Comparison of ENCODE assay signal across 22 mouse cellular contexts in the genomic region with DNA sequence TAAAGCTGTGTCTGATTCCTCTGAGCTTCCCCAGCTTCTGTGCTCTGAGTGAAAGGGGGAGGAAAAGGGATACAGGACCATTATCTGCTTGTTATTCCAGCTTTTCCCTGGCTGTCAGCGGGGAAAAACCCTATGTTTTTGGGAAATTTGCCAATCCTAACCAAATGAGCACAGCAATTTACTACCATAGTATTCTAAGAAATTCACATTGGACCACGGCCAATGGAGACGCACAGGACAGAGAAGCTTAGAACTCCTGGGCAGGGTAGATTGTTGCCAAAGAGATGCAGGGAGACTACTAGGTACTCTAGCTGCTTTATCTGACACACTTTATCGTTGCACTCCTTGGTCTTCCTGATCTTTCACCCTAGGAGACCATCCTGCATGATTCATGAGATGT.
DNase-seq lines count a peak whose midpoint lies in the region; ATAC-seq and TF ChIP-seq lines count a peak whose summit lies in the region.
"Had no signal": no experiment of that assay in that cellular context is flagged by ENCODE, and none has a peak within 500 bp of the region (broad histone marks: within the 10 kb centered on the region; RNA-seq: fewer than 3 reads in every experiment).

No protein-coding gene starts in this region.

- no peak overlapping the region for H3K4me2 ChIP-seq in forebrain, embryonic 14.5 days (ENCODE audit: low read length)
- H3K4me2 ChIP-seq in forebrain, embryonic 12.5 days: no peak overlapping the region
- no peak overlapping the region for H3K4me2 ChIP-seq in hindbrain, postnatal 0 days (ENCODE audit: low read depth, low read length)
- no peak overlapping the region for H3K4me2 ChIP-seq in hindbrain, embryonic 12.5 days (replicated peaks)
- no peak overlapping the region for H3K4me2 ChIP-seq in midbrain, embryonic 16.5 days (ENCODE audit: low read length)
- no peak overlapping the region for H3K4me2 ChIP-seq in midbrain, embryonic 13.5 days (replicated peaks)
- H3K4me2 ChIP-seq: heart, embryonic 13.5 days; limb, embryonic 15.5 days; lung, embryonic 15.5 days; midbrain, embryonic 12.5 days; stomach, embryonic 15.5 days had no signal

- peaks cover 8% of the 10 kb centered on the region; the same call in 1 of the 2 replicates for H3K4me1 ChIP-seq in forebrain, embryonic 14.5 days (ENCODE audit: control insufficient read depth, insufficient read depth, low read length)
- no peaks in the 10 kb centered on the region for H3K4me1 ChIP-seq in forebrain, embryonic 12.5 days
- H3K4me1 ChIP-seq in hindbrain, postnatal 0 days (ENCODE audit: insufficient read depth, low read length): no peaks in the 10 kb centered on the region
- no peaks in the 10 kb centered on the region for H3K4me1 ChIP-seq in hindbrain, embryonic 12.5 days
- no peaks in the 10 kb centered on the region for H3K4me1 ChIP-seq in midbrain, embryonic 16.5 days (ENCODE audit: control insufficient read depth, insufficient read depth, low read length)
- no peaks in the 10 kb centered on the region for H3K4me1 ChIP-seq in midbrain, embryonic 13.5 days (replicated peaks)
- H3K4me1 ChIP-seq: heart, embryonic 13.5 days; hindbrain, embryonic 10.5 days; limb, embryonic 15.5 days; lung, embryonic 15.5 days; midbrain, embryonic 12.5 days; stomach, embryonic 15.5 days had no signal

- WGBS in forebrain, embryonic 14.5 days: 27% methylated on average over 4 of the region's 4 CpGs
- WGBS in forebrain, embryonic 12.5 days: 75% methylated on average over 4 of the region's 4 CpGs
- 31% methylated on average over 4 of the region's 4 CpGs for WGBS in hindbrain, postnatal 0 days
- 72% methylated on average over 4 of the region's 4 CpGs for WGBS in hindbrain, embryonic 12.5 days
- WGBS in midbrain, embryonic 16.5 days: 66% methylated on average over 4 of the region's 4 CpGs
- 89% methylated on average over 4 of the region's 4 CpGs for WGBS in midbrain, embryonic 13.5 days

- H3K36me3 ChIP-seq in forebrain, embryonic 14.5 days (ENCODE audit: control insufficient read depth, insufficient read depth, low read length): no peaks in the 10 kb centered on the region
- no peaks in the 10 kb centered on the region for H3K36me3 ChIP-seq in forebrain, embryonic 12.5 days (replicated peaks)
- H3K36me3 ChIP-seq in hindbrain, postnatal 0 days (ENCODE audit: insufficient read depth, low read length): no peaks in the 10 kb centered on the region
- no peaks in the 10 kb centered on the region for H3K36me3 ChIP-seq in hindbrain, embryonic 12.5 days
- H3K36me3 ChIP-seq in midbrain, embryonic 16.5 days (ENCODE audit: control insufficient read depth, insufficient read depth, low read length): no peaks in the 10 kb centered on the region
- no peaks in the 10 kb centered on the region for H3K36me3 ChIP-seq in midbrain, embryonic 13.5 days
- H3K36me3 ChIP-seq: heart, embryonic 13.5 days; hindbrain, embryonic 10.5 days; limb, embryonic 15.5 days; lung, embryonic 15.5 days; midbrain, embryonic 12.5 days; stomach, embryonic 15.5 days had no signal

- no peaks in the 10 kb centered on the region for H3K9me3 ChIP-seq in forebrain, embryonic 14.5 days (replicated peaks; ENCODE audit: control insufficient read depth, low read length)
- no peaks in the 10 kb centered on the region for H3K9me3 ChIP-seq in forebrain, embryonic 12.5 days
- no peaks in the 10 kb centered on the region for H3K9me3 ChIP-seq in hindbrain, postnatal 0 days (ENCODE audit: low read length)
- no peaks in the 10 kb centered on the region for H3K9me3 ChIP-seq in hindbrain, embryonic 12.5 days (replicated peaks)
- no peaks in the 10 kb centered on the region for H3K9me3 ChIP-seq in midbrain, embryonic 16.5 days (replicated peaks; ENCODE audit: control insufficient read depth, low read length, poor library complexity, severe bottlenecking)
- H3K9me3 ChIP-seq in midbrain, embryonic 13.5 days: no peaks in the 10 kb centered on the region
- H3K9me3 ChIP-seq: heart, embryonic 13.5 days; hindbrain, embryonic 10.5 days; limb, embryonic 15.5 days; lung, embryonic 15.5 days; midbrain, embryonic 12.5 days; stomach, embryonic 15.5 days had no signal

- peak; percentile 83 for DNase-seq in forebrain, embryonic 14.5 days (ENCODE audit: low spot score)
- peak; percentile 35 for DNase-seq in hindbrain, postnatal 0 days (ENCODE audit: low spot score)
- DNase-seq in liver: no peak
- DNase-seq: adrenal gland, postnatal 10 days; cerebellum, adult 11-12 months; gastrocnemius, adult 2 months; heart, postnatal 14 days; kidney, adult 18-20 months; kidney, postnatal 4 days; right cerebral cortex, postnatal 25 days had no signal

- H3K4me3 ChIP-seq in forebrain, embryonic 14.5 days (ENCODE audit: low read depth, low read length): no peak overlapping the region
- no peak overlapping the region for H3K4me3 ChIP-seq in forebrain, embryonic 12.5 days (replicated peaks)
- no peak overlapping the region for H3K4me3 ChIP-seq in hindbrain, postnatal 0 days (ENCODE audit: low read length)
- no peak overlapping the region for H3K4me3 ChIP-seq in hindbrain, embryonic 12.5 days
- no peak overlapping the region for H3K4me3 ChIP-seq in midbrain, embryonic 16.5 days (ENCODE audit: low read depth, low read length)
- H3K4me3 ChIP-seq in midbrain, embryonic 13.5 days (replicated peaks): no peak overlapping the region
- H3K4me3 ChIP-seq: gastrocnemius, adult 2 months; heart, embryonic 13.5 days; hindbrain, embryonic 10.5 days; limb, embryonic 15.5 days; lung, embryonic 15.5 days; midbrain, embryonic 12.5 days; stomach, embryonic 15.5 days had no signal

- peak; percentile 85 for ATAC-seq in forebrain, embryonic 14.5 days
- no peak for ATAC-seq in forebrain, embryonic 12.5 days (ENCODE audit: low FRiP score)
- ATAC-seq in hindbrain, postnatal 0 days: no peak
- ATAC-seq in hindbrain, embryonic 12.5 days (ENCODE audit: low FRiP score): no peak
- 0 out of 2 replicates have a peak, but pooled peaks have one; percentile 14 for ATAC-seq in midbrain, embryonic 16.5 days
- no peak for ATAC-seq in midbrain, embryonic 13.5 days
- ATAC-seq: Patski had no signal

- no peaks in the 10 kb centered on the region for H3K27me3 ChIP-seq in forebrain, embryonic 14.5 days (replicated peaks; ENCODE audit: control insufficient read depth, insufficient read depth, low read length)
- H3K27me3 ChIP-seq in forebrain, embryonic 12.5 days: no peaks in the 10 kb centered on the region
- H3K27me3 ChIP-seq in hindbrain, postnatal 0 days (ENCODE audit: insufficient read depth, low read length): no peaks in the 10 kb centered on the region
- H3K27me3 ChIP-seq in hindbrain, embryonic 12.5 days: no peaks in the 10 kb centered on the region
- no peaks in the 10 kb centered on the region for H3K27me3 ChIP-seq in midbrain, embryonic 16.5 days (ENCODE audit: control insufficient read depth, insufficient read depth, low read depth, low read length)
- no peaks in the 10 kb centered on the region for H3K27me3 ChIP-seq in midbrain, embryonic 13.5 days
- H3K27me3 ChIP-seq: heart, embryonic 13.5 days; limb, embryonic 15.5 days; lung, embryonic 15.5 days; midbrain, embryonic 12.5 days; Patski; stomach, embryonic 15.5 days had no signal

- H3K27ac ChIP-seq in forebrain, embryonic 14.5 days (ENCODE audit: low read depth, low read length): no peak overlapping the region
- H3K27ac ChIP-seq in forebrain, embryonic 12.5 days: no peak overlapping the region
- H3K27ac ChIP-seq in hindbrain, postnatal 0 days: no peak overlapping the region
- no peak overlapping the region for H3K27ac ChIP-seq in hindbrain, embryonic 12.5 days
- no peak overlapping the region for H3K27ac ChIP-seq in midbrain, embryonic 16.5 days (ENCODE audit: low read length)
- no peak overlapping the region for H3K27ac ChIP-seq in midbrain, embryonic 13.5 days
- H3K27ac ChIP-seq: gastrocnemius, adult 2 months; heart, embryonic 13.5 days; hindbrain, embryonic 10.5 days; limb, embryonic 15.5 days; liver, embryonic 14.5 days; lung, embryonic 15.5 days; midbrain, embryonic 12.5 days; stomach, embryonic 15.5 days had no signal

- TF ChIP-seq CTCF in hindbrain, postnatal 0 days (IDR thresholded peaks at IDR 0.05; ENCODE audit: low read depth): no peak

- no peak overlapping the region for H3K9ac ChIP-seq in forebrain, embryonic 14.5 days (ENCODE audit: low read length)
- H3K9ac ChIP-seq in forebrain, embryonic 12.5 days: no peak overlapping the region
- H3K9ac ChIP-seq in hindbrain, postnatal 0 days (replicated peaks; ENCODE audit: low read length): no peak overlapping the region
- no peak overlapping the region for H3K9ac ChIP-seq in hindbrain, embryonic 12.5 days
- no peak overlapping the region for H3K9ac ChIP-seq in midbrain, embryonic 16.5 days (ENCODE audit: low read depth, low read length)
- no peak overlapping the region for H3K9ac ChIP-seq in midbrain, embryonic 13.5 days (replicated peaks)
- H3K9ac ChIP-seq: heart, embryonic 13.5 days; limb, embryonic 15.5 days; liver, embryonic 14.5 days; lung, embryonic 15.5 days; midbrain, embryonic 12.5 days; stomach, embryonic 15.5 days had no signal

Comparison
In these comparisons a context has a peak if more than half of its experiments do, and no peak if none do; other contexts are left out.
1. ATAC-seq: peak in forebrain, embryonic 14.5 days (single experiment) and midbrain, embryonic 16.5 days (single experiment); none in forebrain, embryonic 12.5 days (single experiment), hindbrain, postnatal 0 days (single experiment), hindbrain, embryonic 12.5 days (single experiment) and midbrain, embryonic 13.5 days (single experiment).